Mouse (Mus musculus): Measurements from ENCODE around the gene Dclk2. TPM values are rescaled to one million over a fixed set of nuclear protein-coding genes. Genes with fewer than 3 reads are reported as not detected.

Dclk2 gene
- 10 to 100 TPM; 56.5 to 62.0 TPM for total RNA-seq (2023)

DNA sequence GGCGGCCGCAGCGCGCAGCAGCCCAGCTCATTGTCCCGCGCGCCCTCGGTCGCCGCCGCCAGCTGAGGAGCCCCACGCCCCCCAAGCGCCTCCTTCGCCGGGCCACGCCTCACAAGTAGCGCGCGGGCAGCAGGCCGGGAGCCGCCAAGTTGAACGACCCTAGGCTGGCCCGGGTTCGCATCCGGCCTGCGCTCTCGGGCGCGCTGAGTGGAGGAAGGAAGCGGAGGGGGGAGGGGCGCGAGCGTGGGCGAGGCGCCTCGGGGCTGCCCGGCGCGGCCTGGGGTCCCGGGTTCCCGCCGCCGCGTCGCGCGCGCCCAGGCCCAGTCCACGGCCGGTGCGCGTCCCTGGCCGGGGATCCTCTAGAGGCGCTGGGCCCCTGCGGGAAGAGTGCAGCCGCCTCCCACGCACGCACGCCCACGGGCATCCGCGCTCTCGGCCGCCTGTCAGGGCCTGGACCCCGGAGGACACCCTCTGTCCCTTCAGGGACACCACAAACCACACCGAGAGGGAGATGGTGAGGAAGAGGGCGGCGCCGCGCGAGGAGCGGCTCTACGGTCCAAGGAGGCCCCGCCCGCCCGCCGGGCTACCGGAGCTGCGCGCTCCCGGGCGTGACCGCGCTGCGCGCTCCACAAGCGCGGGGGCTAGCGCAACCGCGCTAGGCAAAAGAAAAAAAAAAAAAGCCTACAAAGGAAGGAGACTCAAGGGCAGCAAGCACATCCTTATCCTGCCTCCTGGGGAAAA lies at the start of gene Dclk2:
TSS of gene Dclk2 (minus strand) at position 510 of the 741 bp plus-strand sequence.

Other genes starting within 250 kb of the Dclk2 start
- 100 to 1,000 TPM in 1 of 2 experiments, 10 to 100 TPM in 1; 96.0 to 128 TPM for gene Cd1d1, start 78.6 kb upstream of the Dclk2 start, total RNA-seq (2023)